Mouse (Mus musculus): ENCODE measurements around the gene Ngly1. TPM values are rescaled to one million over a fixed set of nuclear protein-coding genes. Genes with fewer than 3 reads are reported as not detected.

The Ngly1 gene
- total and polyA plus RNA-seq, 3 experiments, result 17.0 to 37.5 (median 21.7) TPM

GRCm38 (mm10) chr14:16260541-16260940 is 11.5 kb downstream of the Ngly1 start:
- Histone ChIP-seq H3K36me3 (replicated peaks in 1 of 2; ENCODE audit: control insufficient read depth in 1 of 2, insufficient read depth in 1 of 2, low read length in 1 of 2) (peaks cover 6 to 37% of the 10 kb centered on the region in 2 experiments), H3K4me1 (ENCODE audit: control insufficient read depth in 1 of 2, insufficient read depth in 2 of 2) (peaks cover 0 to 7% of the 10 kb centered on the region in 2 experiments; a peak in 1 of 4 replicates)
- dilution Hi-C loops (cut with MboI; ENCODE audit: extremely low pct_ligation_motif_present, extremely low pct_unique_long_range_greater_than_20kb, low sequenced_read_pairs), result no loop called here

GRCm38 (mm10) chr14:16261869-16262268 is 12.8 kb downstream of the Ngly1 start:
- Histone ChIP-seq H3K4me1 (ENCODE audit: control insufficient read depth in 1 of 2, insufficient read depth in 2 of 2) (peaks cover 0 to 3% of the 10 kb centered on the region in 2 experiments; a peak in 2 of 4 replicates), H3K9ac (ENCODE audit: insufficient read depth, low read depth) (no peak overlapping the region), H3K36me3 (replicated peaks in 1 of 2; ENCODE audit: control insufficient read depth in 1 of 2, insufficient read depth in 1 of 2, low read length in 1 of 2) (peaks cover 6 to 34% of the 10 kb centered on the region in 2 experiments), H3K27me3 (replicated peaks) (no peaks in the 10 kb centered on the region), H3K27ac (ENCODE audit: insufficient read depth, low read depth) (no peak overlapping the region), H3K9me3 (replicated peaks; ENCODE audit: low read length) (no peaks in the 10 kb centered on the region), H3K4me2 (ENCODE audit: insufficient read depth, low read depth, poor library complexity, severe bottlenecking) (no peak overlapping the region), H3K79me2 (replicated peaks; ENCODE audit: control insufficient read depth, extremely low read depth, insufficient read depth, poor library complexity, severe bottlenecking) (no peaks in the 10 kb centered on the region; the same call in 1 of the 2 replicates), H3K4me3 (replicated peaks in 1 of 3; ENCODE audit: low read depth in 2 of 3, low read length in 2 of 3, poor library complexity in 1 of 3) (no peak overlapping the region)
- in situ Hi-C loops (cut with MboI; ENCODE audit: low pct_ligation_motif_present, low pct_unique_long_range_greater_than_20kb, low sequenced_read_pairs) (no loop called here), dilution Hi-C loops (cut with MboI; ENCODE audit: extremely low pct_ligation_motif_present, extremely low pct_unique_long_range_greater_than_20kb, low sequenced_read_pairs) (no loop called here)
- no peak for DNase-seq (ENCODE audit: extremely low read depth)
- no peak for TF ChIP-seq UBTF (IDR thresholded peaks at IDR 0.05; ENCODE audit: low read depth, low read length)
- no peak for TF ChIP-seq E2F4 (IDR thresholded peaks at IDR 0.05; ENCODE audit: insufficient replicate concordance, low read depth, low read length)
- no peak for TF ChIP-seq TBP (conservative IDR thresholded peaks at IDR 0.05; ENCODE audit: low read depth, low read length)
- no peak for TF ChIP-seq MEF2A (IDR thresholded peaks at IDR 0.05; ENCODE audit: borderline replicate concordance, low read depth, low read length)
- TF ChIP-seq MYC (IDR thresholded peaks at IDR 0.05; ENCODE audit: low read depth, low read length), result no peak
- no peak for TF ChIP-seq EP300 (IDR thresholded peaks at IDR 0.05; ENCODE audit: low read length)
- no peak for TF ChIP-seq SMC3 (IDR thresholded peaks at IDR 0.05; ENCODE audit: low read depth, low read length)
- no peak for TF ChIP-seq IRF4 (IDR thresholded peaks at IDR 0.05; ENCODE audit: low read depth, low read length)
- no peak for TF ChIP-seq RCOR1 (conservative IDR thresholded peaks at IDR 0.05; ENCODE audit: low read depth, low read length)
- TF ChIP-seq MAFK (IDR thresholded peaks at IDR 0.05; ENCODE audit: insufficient replicate concordance, low read length), result no peak
- TF ChIP-seq POLR2AphosphoS2 (IDR thresholded peaks at IDR 0.05; ENCODE audit: low read depth, low read length), result no peak
- no peak for TF ChIP-seq BHLHE40 (IDR thresholded peaks at IDR 0.05; ENCODE audit: low read depth, low read length)
- no peak for TF ChIP-seq ZKSCAN1 (IDR thresholded peaks at IDR 0.05; ENCODE audit: borderline replicate concordance, low read depth, low read length)
- no peak for TF ChIP-seq ZNF384 (IDR thresholded peaks at IDR 0.05; ENCODE audit: low read depth, low read length)
- TF ChIP-seq USF1 (IDR thresholded peaks at IDR 0.05; ENCODE audit: low read depth, low read length), result no peak
- no peak for TF ChIP-seq JUND (conservative IDR thresholded peaks at IDR 0.05; ENCODE audit: low read depth, low read length)
- TF ChIP-seq RAD21 (IDR thresholded peaks at IDR 0.05; ENCODE audit: low read depth, low read length), result no peak
- no peak for TF ChIP-seq ZC3H11A (IDR thresholded peaks at IDR 0.05; ENCODE audit: low read depth, low read length)
- TF ChIP-seq PAX5 (IDR thresholded peaks at IDR 0.05; ENCODE audit: low read length), result no peak
- no peak for TF ChIP-seq CHD1 (IDR thresholded peaks at IDR 0.05; ENCODE audit: low read depth, low read length)

More at GRCm38 (mm10) chr14:16260541-16260940, 11.5 kb downstream of the Ngly1 start:
- Histone ChIP-seq H3K4me3 (replicated peaks in 1 of 3; ENCODE audit: low read depth in 2 of 3, low read length in 2 of 3, poor library complexity in 1 of 3) (no peak overlapping the region), H3K27ac (ENCODE audit: insufficient read depth, low read depth) (no peak overlapping the region), H3K9me3 (replicated peaks; ENCODE audit: low read length) (no peaks in the 10 kb centered on the region), H3K79me2 (replicated peaks; ENCODE audit: control insufficient read depth, extremely low read depth, insufficient read depth, poor library complexity, severe bottlenecking) (no peaks in the 10 kb centered on the region; the same call in 1 of the 2 replicates), H3K9ac (ENCODE audit: insufficient read depth, low read depth) (no peak overlapping the region), H3K4me2 (ENCODE audit: insufficient read depth, low read depth, poor library complexity, severe bottlenecking) (no peak overlapping the region), H3K27me3 (replicated peaks) (no peaks in the 10 kb centered on the region)
- in situ Hi-C loops (cut with MboI; ENCODE audit: low pct_ligation_motif_present, low pct_unique_long_range_greater_than_20kb, low sequenced_read_pairs), result no loop called here
- DNase-seq (ENCODE audit: extremely low read depth), result no peak
- TF ChIP-seq ZNF384 (IDR thresholded peaks at IDR 0.05; ENCODE audit: low read depth, low read length) (no peak), KAT2A (IDR thresholded peaks at IDR 0.05; ENCODE audit: insufficient replicate concordance, low read length) (no peak), MAFK (IDR thresholded peaks at IDR 0.05; ENCODE audit: insufficient replicate concordance, low read length) (no peak), CHD2 (IDR thresholded peaks at IDR 0.05; ENCODE audit: low read length) (no peak), MXI1 (IDR thresholded peaks at IDR 0.05; ENCODE audit: low read depth, low read length) (no peak), SMC3 (IDR thresholded peaks at IDR 0.05; ENCODE audit: low read depth, low read length) (no peak), TCF12 (IDR thresholded peaks at IDR 0.05; ENCODE audit: low read depth, low read length) (no peak), IRF4 (IDR thresholded peaks at IDR 0.05; ENCODE audit: low read depth, low read length) (no peak), EP300 (IDR thresholded peaks at IDR 0.05; ENCODE audit: low read length) (no peak)
